Mouse (Mus musculus) C2C12 (cell line): Measurements from ENCODE around the gene Sf3a1.

Source experiments
- CEBPB ChIP-seq: IDR thresholded peaks from one replicate; pipeline ENCODE4 v1.6.1; 2011; ENCODE audit warnings: low read depth, mild to moderate bottlenecking, control low read depth, moderate library complexity
- CTCF ChIP-seq: IDR thresholded peaks from one replicate; pipeline ENCODE4 v1.5.1; 2011; ENCODE audit not compliant: control insufficient read depth, insufficient read depth, insufficient read length
- MAX ChIP-seq: IDR thresholded peaks from one replicate; pipeline ENCODE4 v1.6.1; 2011; ENCODE audit warnings: mild to moderate bottlenecking, control low read depth
- MYOD1 ChIP-seq: IDR thresholded peaks from one replicate; pipeline ENCODE4 v1.6.1; 2011; ENCODE audit warnings: low read depth; ENCODE audit not compliant: control insufficient read depth, insufficient read length
- MYOG ChIP-seq: IDR thresholded peaks from one replicate; pipeline ENCODE4 v1.6.1; 2011; ENCODE audit not compliant: control insufficient read depth, insufficient read length; ENCODE audit errors: extremely low read depth
- USF1 ChIP-seq: IDR thresholded peaks from one replicate; pipeline ENCODE4 v1.6.1; 2011; ENCODE audit warnings: low read depth, mild to moderate bottlenecking, control low read depth, moderate library complexity

- TF ChIP-seq CTCF (no peak), CEBPB (no peak), USF1 (no peak), MAX (no peak), MYOD1 (no peak), MYOG (no peak)
These were observed 33.3 kb downstream of the Sf3a1 start for GRCm38 (mm10) chr11:4193420-4193819.
